Mouse (Mus musculus): Measurements from ENCODE around the gene Lrfn2. TPM values are rescaled to one million over a fixed set of nuclear protein-coding genes. Genes with fewer than 3 reads are reported as not detected.

The Lrfn2 gene
- polyA plus RNA-seq, 1 experiment from 2014 or later, result 0.07 TPM

GRCm38 (mm10) chr17:49043806-49044640 lies 111.8 kb downstream of the Lrfn2 start:
- no peak overlapping the region for H3K27ac ChIP-seq
- H3K27me3 ChIP-seq (replicated peaks), result no peaks in the 10 kb centered on the region
- no peak overlapping the region for H3K9ac ChIP-seq
- no peak overlapping the region for H3K4me2 ChIP-seq
- ATAC-seq, result no peak
- H3K9me3 ChIP-seq (replicated peaks), result no peaks in the 10 kb centered on the region
- WGBS (ENCODE audit: insufficient replicate concordance), result 23% methylated on average over 11 of the region's 11 CpGs
- H3K36me3 ChIP-seq, result no peaks in the 10 kb centered on the region
- H3K4me1 ChIP-seq, result no peaks in the 10 kb centered on the region
- H3K4me3 ChIP-seq, result no peak overlapping the region

GRCm38 (mm10) chr17:49047921-49048320 lies 115.7 kb downstream of the Lrfn2 start:
- H3K4me3 ChIP-seq, result no peak overlapping the region
- H3K27ac ChIP-seq, result no peak overlapping the region
- H3K27me3 ChIP-seq (replicated peaks), result no peaks in the 10 kb centered on the region
- no peak overlapping the region for H3K9ac ChIP-seq
- H3K36me3 ChIP-seq, result no peaks in the 10 kb centered on the region
- H3K4me1 ChIP-seq, result no peaks in the 10 kb centered on the region
- 53% methylated on average over 4 of the region's 4 CpGs for WGBS (ENCODE audit: insufficient replicate concordance)
- no peak overlapping the region for H3K4me2 ChIP-seq
- ATAC-seq, result no peak
- no peaks in the 10 kb centered on the region for H3K9me3 ChIP-seq (replicated peaks)

GRCm38 (mm10) chr17:49051231-49051630 lies 119.1 kb downstream of the Lrfn2 start:
- Histone ChIP-seq H3K27ac (no peak overlapping the region), H3K9me3 (replicated peaks) (no peaks in the 10 kb centered on the region), H3K4me1 (no peaks in the 10 kb centered on the region), H3K36me3 (no peaks in the 10 kb centered on the region), H3K9ac (no peak overlapping the region), H3K4me2 (no peak overlapping the region), H3K27me3 (replicated peaks) (no peaks in the 10 kb centered on the region), H3K4me3 (no peak overlapping the region)
- ATAC-seq, result no peak
- WGBS (ENCODE audit: insufficient replicate concordance), result 74% methylated on average over 11 of the region's 11 CpGs

- H3K4me3 ChIP-seq, result no peak overlapping the region
- H3K4me2 ChIP-seq, result no peak overlapping the region
- H3K27me3 ChIP-seq (replicated peaks), result no peaks in the 10 kb centered on the region
- H3K36me3 ChIP-seq, result no peaks in the 10 kb centered on the region
- H3K27ac ChIP-seq, result no peak overlapping the region
- H3K9ac ChIP-seq, result no peak overlapping the region
- H3K4me1 ChIP-seq, result no peaks in the 10 kb centered on the region
- no peaks in the 10 kb centered on the region for H3K9me3 ChIP-seq (replicated peaks)
- 68% methylated on average over 8 of the region's 8 CpGs for WGBS (ENCODE audit: insufficient replicate concordance)
- ATAC-seq, result no peak
These were observed 129.0 kb downstream of the Lrfn2 start for GRCm38 (mm10) chr17:49061141-49061540.

GRCm38 (mm10) chr17:49063789-49064188 lies 131.6 kb downstream of the Lrfn2 start:
- no peak overlapping the region for H3K9ac ChIP-seq
- no peak overlapping the region for H3K27ac ChIP-seq
- no peak overlapping the region for H3K4me2 ChIP-seq
- no peaks in the 10 kb centered on the region for H3K4me1 ChIP-seq
- no peak overlapping the region for H3K4me3 ChIP-seq
- ATAC-seq, result no peak
- no peaks in the 10 kb centered on the region for H3K27me3 ChIP-seq (replicated peaks)
- no peaks in the 10 kb centered on the region for H3K36me3 ChIP-seq
- no peaks in the 10 kb centered on the region for H3K9me3 ChIP-seq (replicated peaks)
- 37% methylated on average over 3 of the region's 3 CpGs for WGBS (ENCODE audit: insufficient replicate concordance)

GRCm38 (mm10) chr17:49064526-49064925 lies 132.3 kb downstream of the Lrfn2 start:
- H3K4me3 ChIP-seq, result no peak overlapping the region
- WGBS (ENCODE audit: insufficient replicate concordance), result 66% methylated on average over 8 of the region's 8 CpGs

GRCm38 (mm10) chr17:49065050-49065449 lies 132.9 kb downstream of the Lrfn2 start:
- Histone ChIP-seq H3K4me2 (no peak overlapping the region), H3K9me3 (replicated peaks) (no peaks in the 10 kb centered on the region), H3K9ac (no peak overlapping the region), H3K36me3 (no peaks in the 10 kb centered on the region), H3K27me3 (replicated peaks) (no peaks in the 10 kb centered on the region), H3K4me1 (no peaks in the 10 kb centered on the region), H3K4me3 (no peak overlapping the region), H3K27ac (no peak overlapping the region)
- no peak for ATAC-seq
- WGBS (ENCODE audit: insufficient replicate concordance), result 57% methylated on average over 3 of the region's 3 CpGs

More at GRCm38 (mm10) chr17:49064526-49064925, 132.3 kb downstream of the Lrfn2 start:
- Histone ChIP-seq H3K36me3 (no peaks in the 10 kb centered on the region), H3K4me1 (no peaks in the 10 kb centered on the region), H3K4me2 (no peak overlapping the region), H3K27me3 (replicated peaks) (no peaks in the 10 kb centered on the region), H3K9ac (no peak overlapping the region), H3K9me3 (replicated peaks) (no peaks in the 10 kb centered on the region), H3K27ac (no peak overlapping the region)
- no peak for ATAC-seq

GRCm38 (mm10) chr17:49066748-49067147 lies 134.6 kb downstream of the Lrfn2 start:
- no peak for ATAC-seq
- H3K27ac ChIP-seq, result no peak overlapping the region
- no peaks in the 10 kb centered on the region for H3K4me1 ChIP-seq

GRCm38 (mm10) chr17:49078168-49078567 lies 146.0 kb downstream of the Lrfn2 start:
- Histone ChIP-seq H3K27ac (no peak overlapping the region), H3K4me1 (no peaks in the 10 kb centered on the region), H3K4me3 (no peak overlapping the region), H3K36me3 (no peaks in the 10 kb centered on the region), H3K9ac (no peak overlapping the region), H3K9me3 (replicated peaks) (no peaks in the 10 kb centered on the region), H3K4me2 (no peak overlapping the region), H3K27me3 (replicated peaks) (no peaks in the 10 kb centered on the region)
- WGBS (ENCODE audit: insufficient replicate concordance), result 32% methylated on average over 2 of the region's 2 CpGs
- no peak for ATAC-seq

More at GRCm38 (mm10) chr17:49066748-49067147, 134.6 kb downstream of the Lrfn2 start:
- Histone ChIP-seq H3K36me3 (no peaks in the 10 kb centered on the region), H3K9me3 (replicated peaks) (no peaks in the 10 kb centered on the region), H3K9ac (no peak overlapping the region), H3K4me2 (no peak overlapping the region), H3K4me3 (no peak overlapping the region), H3K27me3 (replicated peaks) (no peaks in the 10 kb centered on the region)
- WGBS (ENCODE audit: insufficient replicate concordance), result 46% methylated on average over 6 of the region's 6 CpGs

- Histone ChIP-seq H3K9me3 (replicated peaks) (no peaks in the 10 kb centered on the region), H3K4me2 (no peak overlapping the region), H3K27me3 (replicated peaks) (no peaks in the 10 kb centered on the region), H3K27ac (no peak overlapping the region), H3K36me3 (no peaks in the 10 kb centered on the region), H3K4me3 (no peak overlapping the region), H3K9ac (no peak overlapping the region), H3K4me1 (no peaks in the 10 kb centered on the region)
- ATAC-seq, result no peak
- WGBS (ENCODE audit: insufficient replicate concordance), result 38% methylated on average over 2 of the region's 2 CpGs
These were observed 147.5 kb downstream of the Lrfn2 start for GRCm38 (mm10) chr17:49079647-49080046.

- H3K9ac ChIP-seq, result no peak overlapping the region
- ATAC-seq, result no peak
- H3K4me2 ChIP-seq, result no peak overlapping the region
These were observed 151.6 kb downstream of the Lrfn2 start for GRCm38 (mm10) chr17:49083594-49084380.

GRCm38 (mm10) chr17:49085111-49085510 lies 152.9 kb downstream of the Lrfn2 start:
- Histone ChIP-seq H3K27ac (no peak overlapping the region), H3K36me3 (no peaks in the 10 kb centered on the region), H3K4me3 (no peak overlapping the region), H3K9ac (no peak overlapping the region), H3K4me2 (no peak overlapping the region), H3K4me1 (no peaks in the 10 kb centered on the region), H3K27me3 (replicated peaks) (no peaks in the 10 kb centered on the region), H3K9me3 (replicated peaks) (no peaks in the 10 kb centered on the region)
- 73% methylated on average over 4 of the region's 4 CpGs for WGBS (ENCODE audit: insufficient replicate concordance)
- no peak for ATAC-seq

More at GRCm38 (mm10) chr17:49083594-49084380, 151.6 kb downstream of the Lrfn2 start:
- no peak overlapping the region for H3K4me3 ChIP-seq
- no peak overlapping the region for H3K27ac ChIP-seq
- no peaks in the 10 kb centered on the region for H3K27me3 ChIP-seq (replicated peaks)
- WGBS (ENCODE audit: insufficient replicate concordance), result 62% methylated on average over 9 of the region's 9 CpGs
- H3K4me1 ChIP-seq, result no peaks in the 10 kb centered on the region
- H3K9me3 ChIP-seq (replicated peaks), result no peaks in the 10 kb centered on the region
- no peaks in the 10 kb centered on the region for H3K36me3 ChIP-seq

Measured in liver, embryonic 12.5 days (tissue).